Mouse (Mus musculus) heart, embryonic 16.5 days (tissue): ENCODE data around the gene Ndrg3. TPM values are rescaled to one million over a fixed set of nuclear protein-coding genes. Genes with fewer than 3 reads are reported as not detected.

ENCODE experiments used
- ATAC-seq: fragments of 200-750 bp; cut with Nextera tagmentation; replicated peaks from 2 replicates; pipeline ENCODE4 v1.8.0; 2017; ENCODE audit warnings: moderate number of reproducible peaks; ENCODE audit not compliant: insufficient read depth, low FRiP score; ENCODE audit errors: extremely low read depth
- H3K27ac ChIP-seq: fragments of 300-500 bp; sonication (generic); 2 replicates; pipeline ENCODE4 v1.5.1; 2014; ENCODE audit warnings: mild to moderate bottlenecking, low read length, control low read depth, moderate library complexity
- H3K27me3 ChIP-seq: fragments of 300-500 bp; sonication (generic); 2 replicates; pipeline ENCODE4 v1.6.1; 2014; ENCODE audit warnings: low read length, mixed read lengths; ENCODE audit not compliant: control insufficient read depth, insufficient read depth
- H3K36me3 ChIP-seq: fragments of 300-500 bp; sonication (generic); 2 replicates; pipeline ENCODE4 v1.6.1; 2014; ENCODE audit not compliant: control insufficient read depth, insufficient read depth
- H3K4me1 ChIP-seq: fragments of 300-500 bp; sonication (generic); 2 replicates; pipeline ENCODE4 v1.6.1; 2014; ENCODE audit warnings: low read length, mixed read lengths; ENCODE audit not compliant: control insufficient read depth, insufficient read depth
- H3K4me2 ChIP-seq: fragments of 300-500 bp; sonication (generic); 2 replicates; pipeline ENCODE4 v1.6.1; 2014; ENCODE audit warnings: low read depth, mild to moderate bottlenecking, control low read depth, low read length
- H3K4me3 ChIP-seq: fragments of 300-500 bp; sonication (generic); 2 replicates; pipeline ENCODE4 v1.5.1; 2014; ENCODE audit warnings: mild to moderate bottlenecking, control low read depth, low read length
- H3K9ac ChIP-seq: fragments of 300-500 bp; sonication (generic); 2 replicates; pipeline ENCODE4 v1.6.1; 2014; ENCODE audit warnings: low read length, control low read depth
- H3K9me3 ChIP-seq: fragments of 300-500 bp; sonication (generic); replicated peaks from 2 replicates; pipeline ENCODE4 v1.6.1; 2016; ENCODE audit warnings: low read length; ENCODE audit not compliant: control insufficient read depth
- WGBS: fragments of 180-500 bp; shearing (Covaris S2); extraction: QIAGEN DNeasy Blood & Tissue Kit; methylation state at CpG from one replicate; pipeline ENCODE4 v1.1.7; 2014; 5-methylcytosine and 5-hydroxymethylcytosine counted together
- polyA plus RNA-seq: library from polyadenylated mRNA; unstranded; fragments of >200 nt; fragmentation: Nextera tagmentation; extraction: Ambion mirVana; gene quantifications from 2 replicates; pipeline ENCODE4 v1.2.1, GENCODE M21; 2015

The Ndrg3 gene
- 41.4 and 60.0 TPM in 2 replicates for polyA plus RNA-seq

GRCm38 (mm10) chr2:156991470-156992319 lies at the start of gene Ndrg3:
Gene Ndrg3 (minus strand): TSS chr2:156992056.
- Histone ChIP-seq H3K27me3 (no peaks in the 10 kb centered on the region), H3K4me2 (peak within 1 kb of the TSS; percentile 94), H3K27ac (peak within 1 kb of the TSS; percentile 77), H3K9ac (peak within 1 kb of the TSS; percentile 97), H3K4me1 (peaks cover 18% of the 10 kb centered on the region), H3K9me3 (no peaks in the 10 kb centered on the region), H3K4me3 (peak within 1 kb of the TSS; percentile 97), H3K36me3 (peaks cover 20% of the 10 kb centered on the region)
- under 1% methylated on average over 66 of the region's 66 CpGs for WGBS
- ATAC-seq: peak; percentile 97

DNA sequence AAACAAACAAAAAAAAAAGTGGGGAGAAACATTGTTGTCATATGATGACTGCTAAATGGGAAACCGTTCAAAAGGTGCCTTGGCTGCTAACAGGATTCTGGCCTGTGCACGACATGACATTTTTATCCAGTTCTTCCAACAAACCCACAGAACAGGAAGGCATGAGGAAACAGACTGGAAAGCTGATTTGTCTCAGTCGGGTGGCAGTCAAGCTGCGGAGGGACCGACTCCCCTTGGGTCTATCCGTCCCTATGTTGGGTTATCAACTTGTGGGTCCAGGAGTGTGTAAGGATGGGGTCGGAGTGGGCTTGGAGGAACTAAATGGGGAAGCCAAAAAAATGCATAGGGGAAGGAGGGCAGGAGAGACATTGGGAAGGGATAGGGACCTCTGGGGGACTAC lies 49.6 kb upstream of the Ndrg3 start:
- no peak overlapping the region for H3K27ac ChIP-seq

DNA sequence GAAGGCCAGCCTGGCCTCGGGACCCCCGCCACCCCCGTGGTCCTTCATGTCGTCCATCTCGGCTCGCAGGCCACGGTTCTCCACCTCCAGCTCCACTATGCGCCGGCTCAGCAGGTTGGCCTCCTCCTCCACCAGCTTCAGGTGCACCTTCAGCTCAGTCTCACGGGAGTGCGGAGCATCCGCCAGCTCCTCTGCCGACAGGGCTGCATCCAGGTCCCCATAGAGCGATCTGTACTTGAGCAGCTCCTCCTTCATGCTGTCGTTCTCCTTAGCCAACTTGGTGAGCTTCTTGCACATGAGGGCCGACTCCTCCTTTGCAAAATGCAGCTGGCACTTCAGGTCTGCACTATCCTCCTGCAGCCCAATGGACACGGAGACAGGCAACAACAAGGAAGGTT lies 48.8 kb upstream of the Ndrg3 start:
- H3K4me3 ChIP-seq: no peak overlapping the region
- peaks cover 6% of the 10 kb centered on the region; the same call in 1 of the 2 replicates for H3K9me3 ChIP-seq
- H3K27ac ChIP-seq: peak overlapping the region; percentile 51; the same call in 1 of the 2 replicates
- ATAC-seq: no peak
- no peak overlapping the region for H3K4me2 ChIP-seq
- 0 out of 2 replicates have a peak, but pooled peaks cover 4% of the 10 kb centered on the region for H3K4me1 ChIP-seq
- H3K27me3 ChIP-seq: no peaks in the 10 kb centered on the region
- peaks cover 39% of the 10 kb centered on the region for H3K36me3 ChIP-seq
- H3K9ac ChIP-seq: no peak overlapping the region
- WGBS: 79% methylated on average over 17 of the region's 17 CpGs

More for the DNA sequence above, 49.6 kb upstream of the Ndrg3 start:
- no peaks in the 10 kb centered on the region for H3K27me3 ChIP-seq
- H3K4me3 ChIP-seq: no peak overlapping the region
- H3K9ac ChIP-seq: no peak overlapping the region
- no peak overlapping the region for H3K4me2 ChIP-seq
- H3K36me3 ChIP-seq: peaks cover 46% of the 10 kb centered on the region
- 0 out of 2 replicates have a peak, but pooled peaks cover 4% of the 10 kb centered on the region for H3K4me1 ChIP-seq
- peaks cover 10% of the 10 kb centered on the region; the same call in 1 of the 2 replicates for H3K9me3 ChIP-seq
- 68% methylated on average over 7 of the region's 7 CpGs for WGBS
- no peak for ATAC-seq

GRCm38 (mm10) chr2:157039900-157040648 lies 48.2 kb upstream of the Ndrg3 start:
- H3K9ac ChIP-seq: no peak overlapping the region
- peaks cover 6% of the 10 kb centered on the region; the same call in 1 of the 2 replicates for H3K9me3 ChIP-seq
- 81% methylated on average over 50 of the region's 50 CpGs for WGBS
- ATAC-seq: peak; percentile 58
- peak overlapping the region; percentile 51; the same call in 1 of the 2 replicates for H3K27ac ChIP-seq
- peaks cover 38% of the 10 kb centered on the region for H3K36me3 ChIP-seq
- H3K4me2 ChIP-seq: no peak overlapping the region
- no peaks in the 10 kb centered on the region for H3K27me3 ChIP-seq
- H3K4me1 ChIP-seq: 0 out of 2 replicates have a peak, but pooled peaks cover 4% of the 10 kb centered on the region
- H3K4me3 ChIP-seq: no peak overlapping the region

DNA sequence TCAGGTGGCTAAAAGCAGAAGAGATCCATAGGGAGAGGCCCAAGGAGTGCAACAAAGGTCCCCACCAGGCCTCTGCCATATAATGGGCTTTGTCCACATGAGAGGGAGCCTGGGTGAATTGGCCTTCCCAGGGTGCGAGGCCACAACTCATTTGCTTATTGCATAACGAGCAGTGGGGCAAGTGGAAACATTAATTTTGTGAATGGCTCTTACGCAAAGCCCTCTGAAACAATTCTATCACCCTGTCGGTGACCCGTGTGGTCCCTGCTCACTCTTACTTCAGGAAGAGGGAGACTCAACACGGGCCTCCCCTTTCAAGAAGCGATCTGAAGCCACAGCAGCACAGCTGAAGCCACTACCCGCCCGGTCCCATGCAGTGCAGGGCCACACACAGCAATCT lies 45.4 kb upstream of the Ndrg3 start:
- Histone ChIP-seq H3K9me3 (no peaks in the 10 kb centered on the region), H3K27ac (no peak overlapping the region), H3K4me2 (no peak overlapping the region), H3K27me3 (no peaks in the 10 kb centered on the region), H3K4me3 (no peak overlapping the region), H3K36me3 (peaks cover 37% of the 10 kb centered on the region), H3K9ac (no peak overlapping the region), H3K4me1 (0 out of 2 replicates have a peak, but pooled peaks cover 4% of the 10 kb centered on the region)
- 92% methylated on average over 9 of the region's 9 CpGs for WGBS
- ATAC-seq: no peak

GRCm38 (mm10) chr2:157036400-157036799 lies 44.5 kb upstream of the Ndrg3 start:
- WGBS: 83% methylated on average over 8 of the region's 8 CpGs
- H3K9me3 ChIP-seq: no peaks in the 10 kb centered on the region
- no peak overlapping the region for H3K4me3 ChIP-seq
- H3K27me3 ChIP-seq: no peaks in the 10 kb centered on the region
- no peak for ATAC-seq
- H3K9ac ChIP-seq: no peak overlapping the region
- no peak overlapping the region for H3K4me2 ChIP-seq
- H3K36me3 ChIP-seq: peaks cover 39% of the 10 kb centered on the region
- 0 out of 2 replicates have a peak, but pooled peaks cover 4% of the 10 kb centered on the region for H3K4me1 ChIP-seq
- H3K27ac ChIP-seq: no peak overlapping the region

GRCm38 (mm10) chr2:157035371-157035770 lies 43.5 kb upstream of the Ndrg3 start:
- Histone ChIP-seq H3K27me3 (no peaks in the 10 kb centered on the region), H3K36me3 (peaks cover 34% of the 10 kb centered on the region), H3K4me1 (0 out of 2 replicates have a peak, but pooled peaks cover 2% of the 10 kb centered on the region), H3K9ac (no peak overlapping the region), H3K27ac (no peak overlapping the region), H3K9me3 (no peaks in the 10 kb centered on the region), H3K4me2 (no peak overlapping the region), H3K4me3 (no peak overlapping the region)
- no peak for ATAC-seq
- 87% methylated on average over 7 of the region's 7 CpGs for WGBS

GRCm38 (mm10) chr2:157030804-157031203 lies 38.9 kb upstream of the Ndrg3 start:
- Histone ChIP-seq H3K27ac (no peak overlapping the region), H3K4me2 (no peak overlapping the region), H3K9me3 (no peaks in the 10 kb centered on the region), H3K9ac (no peak overlapping the region), H3K36me3 (peaks cover 60% of the 10 kb centered on the region), H3K4me3 (no peak overlapping the region), H3K27me3 (no peaks in the 10 kb centered on the region), H3K4me1 (peaks cover 6% of the 10 kb centered on the region)
- no peak for ATAC-seq
- 42% methylated on average over 9 of the region's 9 CpGs for WGBS
